Mouse (Mus musculus): ENCODE results near the gene BC049352.
A peak's percentile ranks its signal among the peaks of the same experiment; 100 is the strongest.

Gene BC049352

GRCm38 (mm10) chr9:45181770-45182169 is at the start of gene BC049352:
Gene BC049352, plus strand, starts transcription at chr9:45182007.
- no peak for DNase-seq (ENCODE audit: low read depth)

- peak; percentile 54 for DNase-seq (ENCODE audit: low read depth)
Measured at GRCm38 (mm10) chr9:45133484-45134310, 48.1 kb upstream of the BC049352 start.

- DNase-seq (ENCODE audit: low read depth), result no peak
Measured at GRCm38 (mm10) chr9:45136442-45137169, 45.2 kb upstream of the BC049352 start.

- DNase-seq (ENCODE audit: low read depth), result no peak
Measured at GRCm38 (mm10) chr9:45138191-45139032, 43.4 kb upstream of the BC049352 start, which contains the start of gene Scn4b. Gene Scn4b, plus strand, starts transcription at chr9:45138395.

GRCm38 (mm10) chr9:45139082-45139481 is 42.7 kb upstream of the BC049352 start:
- DNase-seq (ENCODE audit: low read depth), result no peak

GRCm38 (mm10) chr9:45140945-45141344 is 40.9 kb upstream of the BC049352 start:
- DNase-seq (ENCODE audit: low read depth), result no peak

- no peak for DNase-seq (ENCODE audit: low read depth)
Measured at GRCm38 (mm10) chr9:45142686-45143085, 39.1 kb upstream of the BC049352 start.

GRCm38 (mm10) chr9:45145533-45146266 is 36.1 kb upstream of the BC049352 start:
- DNase-seq (ENCODE audit: low read depth), result no peak

- peak; percentile 46 for DNase-seq (ENCODE audit: low read depth)
Measured at GRCm38 (mm10) chr9:45146267-45146597, 35.6 kb upstream of the BC049352 start.

GRCm38 (mm10) chr9:45150933-45151332 is 30.9 kb upstream of the BC049352 start:
- no peak for DNase-seq (ENCODE audit: low read depth)

- no peak for DNase-seq (ENCODE audit: low read depth)
Measured at GRCm38 (mm10) chr9:45153361-45153760, 28.4 kb upstream of the BC049352 start.

GRCm38 (mm10) chr9:45167903-45168302 is 13.9 kb upstream of the BC049352 start:
- no peak for DNase-seq (ENCODE audit: low read depth)

- DNase-seq (ENCODE audit: low read depth), result no peak
Measured at GRCm38 (mm10) chr9:45170150-45170549, 11.7 kb upstream of the BC049352 start.

GRCm38 (mm10) chr9:45171073-45171610 is 10.7 kb upstream of the BC049352 start:
- no peak for DNase-seq (ENCODE audit: low read depth)

- DNase-seq (ENCODE audit: low read depth), result no peak
Measured at GRCm38 (mm10) chr9:45173475-45173874, 8.3 kb upstream of the BC049352 start.

- DNase-seq (ENCODE audit: low read depth), result no peak
Measured at GRCm38 (mm10) chr9:45179282-45179681, 2.5 kb upstream of the BC049352 start.

GRCm38 (mm10) chr9:45182521-45182920 is 714 bp downstream of the BC049352 start:
- DNase-seq (ENCODE audit: low read depth), result no peak

- no peak for DNase-seq (ENCODE audit: low read depth)
Measured at GRCm38 (mm10) chr9:45183266-45183665, 1.5 kb downstream of the BC049352 start.

GRCm38 (mm10) chr9:45185250-45185649 is 3.4 kb downstream of the BC049352 start:
- DNase-seq (ENCODE audit: low read depth), result no peak

- DNase-seq (ENCODE audit: low read depth), result no peak
Measured at GRCm38 (mm10) chr9:45188570-45189563, 7.1 kb downstream of the BC049352 start.

Measured in 416B (cell line).